Mouse (Mus musculus) forebrain, embryonic 13.5 days (tissue): ENCODE measurements around the gene Spire2. TPM values are rescaled to one million over a fixed set of nuclear protein-coding genes. Genes with fewer than 3 reads are reported as not detected.
"Not testable (repeated sequence)": the region's sequence is repeated elsewhere in the genome, so short reads cannot be mapped to it uniquely, and the experiment has no call there.

ENCODE experiments used
- ATAC-seq: fragments of 200-750 bp; cut with Nextera tagmentation; 2 replicates; pipeline ENCODE4 v1.8.0; 2017
- H3K27ac ChIP-seq: fragments of 300-500 bp; sonication (generic); 2 replicates; pipeline ENCODE4 v1.5.1; 2015; ENCODE audit warnings: inconsistent platforms, mild to moderate bottlenecking, moderate library complexity
- H3K27me3 ChIP-seq: fragments of 300-500 bp; sonication (generic); 2 replicates; pipeline ENCODE4 v1.6.1; 2015; ENCODE audit warnings: mild to moderate bottlenecking, inconsistent platforms
- H3K36me3 ChIP-seq: fragments of 300-500 bp; sonication (generic); 2 replicates; pipeline ENCODE4 v1.6.1; 2015; ENCODE audit warnings: mild to moderate bottlenecking, inconsistent platforms; ENCODE audit not compliant: poor library complexity, severe bottlenecking
- H3K4me1 ChIP-seq: fragments of 300-500 bp; sonication (generic); 2 replicates; pipeline ENCODE4 v1.6.1; 2015; ENCODE audit warnings: inconsistent platforms
- H3K4me2 ChIP-seq: fragments of 300-500 bp; sonication (generic); 2 replicates; pipeline ENCODE4 v1.6.1; 2015; ENCODE audit warnings: inconsistent platforms, mild to moderate bottlenecking, moderate library complexity
- H3K4me3 ChIP-seq: fragments of 300-500 bp; sonication (generic); 2 replicates; pipeline ENCODE4 v1.5.1; 2015; ENCODE audit warnings: mild to moderate bottlenecking, inconsistent platforms
- H3K9ac ChIP-seq: fragments of 300-500 bp; sonication (generic); 2 replicates; pipeline ENCODE4 v1.6.1; 2015; ENCODE audit warnings: mild to moderate bottlenecking, inconsistent platforms
- H3K9me3 ChIP-seq: fragments of 300-500 bp; sonication (generic); replicated peaks from 2 replicates; pipeline ENCODE4 v1.6.1; 2016; ENCODE audit warnings: inconsistent platforms
- WGBS: fragments of 180-500 bp; shearing (Covaris S2); methylation state at CpG from one replicate; pipeline ENCODE4 v1.1.7; 2015; 5-methylcytosine and 5-hydroxymethylcytosine counted together
- polyA plus RNA-seq: library from polyadenylated mRNA; unstranded; fragments of >200 nt; fragmentation: Nextera tagmentation; extraction: Ambion mirVana; gene quantifications from 2 replicates; pipeline ENCODE4 v1.2.1, GENCODE M21; 2015

Spire2 gene
- polyA plus RNA-seq, 1 experiment from 2014 or later, result 21.3 TPM

DNA sequence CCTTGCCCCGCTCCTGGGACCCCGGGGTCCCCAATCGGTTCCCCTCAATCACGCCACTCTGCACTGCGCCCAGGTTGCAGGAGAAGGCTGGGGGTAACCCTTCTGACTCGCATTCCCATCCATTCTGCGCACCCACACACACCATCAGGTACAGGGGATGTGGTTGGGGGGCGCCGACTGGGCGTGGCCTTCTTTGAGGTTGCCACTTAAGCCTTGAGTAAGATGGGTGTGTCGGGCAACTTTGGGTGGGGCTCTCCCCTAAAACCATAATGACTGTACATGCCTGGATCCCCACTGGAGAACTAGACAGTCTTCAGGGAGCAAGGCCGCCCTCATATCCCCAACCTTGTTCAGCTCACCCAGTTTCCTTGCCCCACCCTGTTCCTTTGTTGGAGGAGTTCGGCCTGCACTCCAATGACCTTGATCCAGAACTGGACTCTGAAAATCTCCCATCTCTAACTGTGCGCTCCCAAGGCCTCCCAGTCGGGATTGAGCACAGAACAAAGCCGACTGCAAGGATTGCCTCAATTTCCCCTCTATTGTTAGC lies 79.3 kb downstream of the Spire2 start:
- under 1% methylated on average over 16 of the region's 16 CpGs for WGBS

DNA sequence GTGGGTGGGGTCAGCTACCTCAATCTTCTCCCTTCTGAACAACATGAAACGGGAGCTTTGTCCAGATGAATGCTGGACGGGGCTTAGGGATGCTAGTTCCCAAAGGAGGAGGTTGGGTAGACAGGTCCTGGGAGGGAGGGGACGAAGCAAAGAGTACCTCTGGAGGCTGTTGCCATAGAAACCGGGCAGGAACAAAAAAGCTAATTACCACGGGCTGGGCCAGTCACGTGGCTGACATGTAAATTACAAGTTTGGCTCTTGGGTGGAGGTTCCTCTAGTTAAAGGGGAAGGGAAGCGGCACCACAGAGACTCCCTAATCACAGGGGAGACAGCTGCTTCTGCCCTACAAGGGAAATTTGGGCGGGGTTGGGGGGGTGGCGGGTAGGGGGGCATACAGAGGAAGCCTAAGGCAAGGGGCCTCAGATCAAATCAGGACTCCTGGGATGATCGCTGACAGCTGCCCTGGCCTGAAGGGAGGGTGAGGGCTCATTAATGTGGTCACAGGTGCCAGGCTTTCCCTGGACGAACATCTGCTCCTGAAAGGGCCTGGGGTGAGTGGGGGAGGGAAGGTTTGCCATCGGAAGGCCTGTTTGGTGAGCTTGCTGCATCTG lies 80.2 kb downstream of the Spire2 start:
- Histone ChIP-seq H3K36me3 (peaks cover 8% of the 10 kb centered on the region), H3K4me2 (peak overlapping the region; percentile 93), H3K9ac (peak overlapping the region; percentile 100), H3K27me3 (no peaks in the 10 kb centered on the region), H3K9me3 (no peaks in the 10 kb centered on the region), H3K4me1 (peaks cover 64% of the 10 kb centered on the region), H3K4me3 (peak overlapping the region; percentile 94), H3K27ac (peak overlapping the region; percentile 98)
- WGBS, result 1% methylated on average over 12 of the region's 12 CpGs
- ATAC-seq, result peak; percentile 46

More for the DNA sequence above, 79.3 kb downstream of the Spire2 start:
- Histone ChIP-seq H3K9ac (peak overlapping the region; percentile 100), H3K27me3 (no peaks in the 10 kb centered on the region), H3K36me3 (peaks cover 2% of the 10 kb centered on the region), H3K4me2 (peak overlapping the region; percentile 93), H3K9me3 (no peaks in the 10 kb centered on the region), H3K27ac (peak overlapping the region; percentile 98), H3K4me3 (peak overlapping the region; percentile 94), H3K4me1 (peaks cover 62% of the 10 kb centered on the region)
- peak; percentile 41 for ATAC-seq

DNA sequence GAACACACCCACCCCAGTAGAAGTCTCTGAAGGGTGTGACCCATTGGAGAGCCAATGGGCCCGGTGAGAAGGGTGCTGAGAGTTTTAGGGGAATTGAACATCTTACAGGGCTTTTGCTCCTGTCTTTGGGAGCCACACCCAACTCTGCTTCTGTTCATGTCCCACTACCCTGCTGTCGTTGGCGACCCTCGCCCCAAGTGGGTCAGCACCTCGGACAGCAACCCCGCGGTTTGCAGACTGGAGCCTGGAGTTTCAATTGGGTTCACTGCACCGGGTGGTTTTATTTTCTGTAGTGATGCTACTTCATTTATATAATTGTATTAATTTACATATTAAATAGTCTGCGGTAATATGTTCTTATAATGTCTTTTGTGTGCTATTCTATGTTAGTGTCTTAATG lies 81.7 kb downstream of the Spire2 start:
- no peak for ATAC-seq
- Histone ChIP-seq H3K9ac (peak overlapping the region; percentile 100), H3K4me2 (peak overlapping the region; percentile 93), H3K9me3 (no peaks in the 10 kb centered on the region), H3K4me3 (peak overlapping the region; percentile 94), H3K27me3 (no peaks in the 10 kb centered on the region), H3K4me1 (peaks cover 54% of the 10 kb centered on the region), H3K27ac (peak overlapping the region; percentile 98; the same call in 1 of the 2 replicates), H3K36me3 (peaks cover 23% of the 10 kb centered on the region)
- 13% methylated on average over 9 of the region's 9 CpGs for WGBS

DNA sequence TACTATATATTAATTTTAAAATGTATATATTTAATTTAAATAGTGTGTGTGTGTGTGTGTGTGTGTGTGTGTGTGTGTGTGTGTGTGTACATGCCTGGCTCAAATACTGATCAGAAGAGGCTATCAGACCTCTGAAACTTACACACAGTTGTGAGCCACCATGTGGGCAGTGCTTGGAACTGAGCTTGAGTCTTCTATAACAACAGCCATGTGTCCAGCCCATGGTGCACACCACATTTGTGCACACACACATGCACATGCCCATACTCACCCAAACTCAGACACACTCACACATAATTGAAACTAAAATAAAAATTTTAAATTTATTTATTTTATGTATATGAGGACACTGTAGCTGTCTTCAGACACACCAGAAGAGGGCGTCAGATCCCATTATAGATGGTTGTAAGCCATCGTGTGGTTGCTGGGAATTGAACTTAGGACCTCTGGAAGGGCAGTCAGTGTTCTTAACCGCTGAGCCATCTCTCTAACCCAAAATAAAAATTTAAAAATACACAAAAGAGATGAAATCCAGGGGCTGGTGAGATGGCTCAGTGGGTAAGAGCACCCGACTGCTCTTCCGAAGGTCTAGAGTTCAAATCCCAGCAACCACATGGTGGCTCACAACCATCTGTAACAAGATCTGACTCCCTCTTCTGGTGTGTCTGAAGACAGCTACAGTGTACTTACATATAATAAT lies 82.6 kb downstream of the Spire2 start:
- H3K9me3 ChIP-seq, H3K27ac ChIP-seq, H3K27me3 ChIP-seq, H3K9ac ChIP-seq, ATAC-seq: not testable (repeated sequence)
- Histone ChIP-seq H3K36me3 (peaks cover 32% of the 10 kb centered on the region), H3K4me3 (peak overlapping the region; percentile 94), H3K4me1 (peaks cover 45% of the 10 kb centered on the region), H3K4me2 (peak overlapping the region; percentile 93)
- 92% methylated on average over 5 of the region's 5 CpGs for WGBS

DNA sequence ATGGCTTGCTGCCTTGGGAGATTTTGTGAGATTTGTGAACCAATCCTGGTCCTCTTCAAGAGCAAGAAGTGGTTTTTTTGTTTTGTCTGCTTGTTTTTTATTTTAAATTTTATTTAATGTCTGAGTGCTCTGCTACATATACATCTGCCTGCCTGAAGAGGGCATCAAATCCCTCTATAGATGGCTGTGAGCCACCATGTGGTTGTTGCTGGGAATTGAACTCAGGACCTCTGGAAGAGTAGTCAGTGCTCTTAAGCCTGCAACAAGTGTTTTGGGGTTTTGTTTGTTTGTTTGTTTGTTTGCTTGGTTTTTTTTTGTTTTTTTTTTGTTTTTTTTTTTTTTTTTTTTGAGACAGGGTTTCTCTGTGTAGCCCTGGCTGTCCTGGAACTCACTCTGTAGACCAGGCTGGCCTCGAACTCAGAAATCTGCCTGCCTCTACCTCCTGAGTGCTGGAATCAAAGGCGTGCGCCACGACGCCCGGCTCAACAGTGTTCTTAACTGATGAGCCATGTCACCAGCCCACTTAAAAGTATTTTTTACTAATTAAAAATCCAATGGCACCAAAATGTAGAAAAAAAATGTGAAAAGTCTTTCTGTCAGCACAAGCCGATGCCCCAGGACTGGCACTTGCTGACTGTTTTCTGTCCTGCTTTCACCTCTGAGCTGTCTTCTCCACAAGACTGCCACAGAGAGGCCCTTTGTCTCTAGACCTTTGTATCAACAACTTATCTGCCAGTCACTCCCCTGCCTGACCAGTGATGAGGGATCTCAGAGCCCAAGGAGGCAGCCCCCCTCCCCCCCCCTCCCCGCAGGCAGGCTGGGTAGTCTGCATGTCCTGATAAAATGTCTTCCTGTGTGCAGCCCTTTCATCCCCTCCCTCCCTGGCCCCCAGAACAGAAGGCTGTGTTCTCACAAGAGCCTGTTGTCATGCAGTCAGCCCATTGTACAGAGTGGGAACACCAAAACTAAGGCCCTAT lies 83.7 kb downstream of the Spire2 start:
- Histone ChIP-seq H3K9ac (no peak overlapping the region), H3K4me3 (peak overlapping the region; percentile 94; the same call in 1 of the 2 replicates), H3K27ac (no peak overlapping the region), H3K4me1 (peaks cover 46% of the 10 kb centered on the region), H3K36me3 (peaks cover 43% of the 10 kb centered on the region), H3K9me3 (no peaks in the 10 kb centered on the region), H3K4me2 (peak overlapping the region; percentile 93), H3K27me3 (no peaks in the 10 kb centered on the region)
- 84% methylated on average over 8 of the region's 8 CpGs for WGBS
- no peak for ATAC-seq

DNA sequence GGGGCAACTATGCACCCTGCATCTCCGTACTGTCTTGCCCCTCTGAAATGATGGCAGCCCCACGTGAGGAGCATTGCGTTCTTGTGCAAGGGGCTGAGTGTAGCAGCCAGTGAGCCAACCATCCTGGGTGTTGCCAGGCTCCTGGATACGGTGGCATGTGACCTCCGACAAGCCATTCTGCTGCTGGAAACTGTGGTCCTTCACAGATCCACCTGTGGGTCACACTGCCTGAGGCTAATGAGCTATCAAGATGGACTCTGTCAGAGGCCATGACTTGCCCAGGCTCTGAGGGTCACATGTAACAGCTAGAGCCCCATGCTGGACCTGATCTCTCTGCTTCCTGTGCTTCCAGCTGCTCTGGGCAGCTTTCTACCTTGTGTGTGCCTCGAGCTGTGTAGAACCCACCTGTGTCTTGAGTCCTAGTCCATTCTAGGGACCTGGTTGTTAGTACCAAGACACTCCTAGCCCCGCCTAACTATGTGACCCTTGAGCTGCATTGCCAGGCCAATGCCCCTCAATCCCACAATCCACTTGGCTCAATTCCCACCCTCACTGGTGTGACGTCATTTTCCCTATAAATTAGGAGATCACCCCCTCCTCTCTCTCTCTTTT lies 84.5 kb downstream of the Spire2 start:
- Histone ChIP-seq H3K4me1 (peaks cover 48% of the 10 kb centered on the region), H3K4me2 (peak overlapping the region; percentile 41), H3K9me3 (no peaks in the 10 kb centered on the region), H3K27me3 (no peaks in the 10 kb centered on the region), H3K27ac (no peak overlapping the region), H3K4me3 (0 out of 2 replicates have a peak overlapping the region, but pooled peaks have one; percentile 3), H3K36me3 (peaks cover 50% of the 10 kb centered on the region), H3K9ac (0 out of 2 replicates have a peak overlapping the region, but pooled peaks have one; percentile 16)
- 82% methylated on average over 8 of the region's 8 CpGs for WGBS
- no peak for ATAC-seq

Other genes starting within 250 kb of the Spire2 start
- 917 and 1,023 TPM in 2 replicates for gene Rpl13, start 230.4 kb upstream of the Spire2 start, polyA plus RNA-seq
- 0.43 and 0.64 TPM in 2 replicates for gene Cpne7, start 215.3 kb upstream of the Spire2 start, polyA plus RNA-seq
- 0.40 and 0.44 TPM in 2 replicates for gene Sult5a1, start 174.4 kb upstream of the Spire2 start, polyA plus RNA-seq
- not detected in 2 replicates for gene Dpep1, start 146.5 kb upstream of the Spire2 start, polyA plus RNA-seq
- 183 and 199 TPM in 2 replicates for gene Chmp1a, start 120.0 kb upstream of the Spire2 start, polyA plus RNA-seq
- gene Spata33, start 119.9 kb upstream of the Spire2 start, polyA plus RNA-seq, result 4.2 and 5.5 TPM in 2 replicates
- gene Cdk10, start 107.9 kb upstream of the Spire2 start, polyA plus RNA-seq, result 38.8 and 41.8 TPM in 2 replicates
- gene Spata2l, start 96.5 kb upstream of the Spire2 start, polyA plus RNA-seq, result 1.4 and 2.3 TPM in 2 replicates
- gene Zfp276, start 78.5 kb upstream of the Spire2 start, polyA plus RNA-seq, result 22.8 and 25.7 TPM in 2 replicates
- gene Vps9d1, start 78.4 kb upstream of the Spire2 start, polyA plus RNA-seq, result 32.9 and 40.3 TPM in 2 replicates
- gene Fanca, start 14.1 kb upstream of the Spire2 start, polyA plus RNA-seq, result 23.0 and 24.0 TPM in 2 replicates
- 190 and 207 TPM in 2 replicates for gene Tcf25, start 41.0 kb downstream of the Spire2 start, polyA plus RNA-seq
- gene Mc1r, start 74.4 kb downstream of the Spire2 start, polyA plus RNA-seq, result 0.15 and 0.27 TPM in 2 replicates
- gene Tubb3, start 78.7 kb downstream of the Spire2 start, polyA plus RNA-seq, result 1,305 and 1,381 TPM in 2 replicates
- gene Def8, start 90.8 kb downstream of the Spire2 start, polyA plus RNA-seq, result 38.9 and 41.2 TPM in 2 replicates
- 55.9 and 60.4 TPM in 2 replicates for gene Afg3l1, start 145.2 kb downstream of the Spire2 start, polyA plus RNA-seq
- 61.1 and 64.7 TPM in 2 replicates for gene Dbndd1, start 182.8 kb downstream of the Spire2 start, polyA plus RNA-seq
- 36.4 and 42.1 TPM in 2 replicates for gene Gas8, start 186.1 kb downstream of the Spire2 start, polyA plus RNA-seq